Mouse (Mus musculus) CD4-positive, CD25-positive, alpha-beta regulatory T cell, adult 9 weeks (primary cell): ENCODE data around the gene Atf7ip2. TPM values are rescaled to one million over a fixed set of nuclear protein-coding genes. Genes with fewer than 3 reads are reported as not detected.

Experiments used
- polyA plus RNA-seq: library from polyadenylated mRNA; unstranded; fragments of 100-300 nt; shearing (Covaris generic); gene quantifications from one replicate; pipeline ENCODE4 v1.2.1, GENCODE M21; 2017

Gene Atf7ip2
- not detected for polyA plus RNA-seq

GRCm38 (mm10) chr16:10192679-10193506 lies at the start of gene Atf7ip2:
Atf7ip2 (plus strand) TSS chr16:10192712.

GRCm38 (mm10) chr16:10170005-10170404 lies 22.5 kb upstream of the Atf7ip2 start, which contains the start of gene Rpl39l:
Rpl39l (plus strand) TSS chr16:10170226.

Other genes starting within 250 kb of the Atf7ip2 start
- 0.01 TPM for gene Grin2a, start 197.2 kb upstream of the Atf7ip2 start, polyA plus RNA-seq
- gene Rpl39l, start 22.5 kb upstream of the Atf7ip2 start, polyA plus RNA-seq = 1.2 TPM
- 0.07 TPM for gene Emp2, start 121.3 kb downstream of the Atf7ip2 start, polyA plus RNA-seq
- not detected for gene Tekt5, start 202.8 kb downstream of the Atf7ip2 start, polyA plus RNA-seq
- 37.9 TPM for gene Nubp1, start 219.2 kb downstream of the Atf7ip2 start, polyA plus RNA-seq